Mouse (Mus musculus) frontal cortex, postnatal 14 days (tissue): ENCODE measurements at regions not wholly inside any gene's neighbourhood (a gene's known extent, or its start where the extent isn't known, plus 50 kb on each side); places are given as distances from the start of the nearest gene placed in this dataset.
"Not testable (repeated sequence)": the region's sequence is repeated elsewhere in the genome, so short reads cannot be mapped to it uniquely, and the experiment has no call there.

Experiments used
- DNase-seq, 2 experiments: peaks; one replicate each; pipeline ENCODE4 v3.0.0; 2022; ENCODE audit warnings: low spot score in 2 of 2

DNA sequence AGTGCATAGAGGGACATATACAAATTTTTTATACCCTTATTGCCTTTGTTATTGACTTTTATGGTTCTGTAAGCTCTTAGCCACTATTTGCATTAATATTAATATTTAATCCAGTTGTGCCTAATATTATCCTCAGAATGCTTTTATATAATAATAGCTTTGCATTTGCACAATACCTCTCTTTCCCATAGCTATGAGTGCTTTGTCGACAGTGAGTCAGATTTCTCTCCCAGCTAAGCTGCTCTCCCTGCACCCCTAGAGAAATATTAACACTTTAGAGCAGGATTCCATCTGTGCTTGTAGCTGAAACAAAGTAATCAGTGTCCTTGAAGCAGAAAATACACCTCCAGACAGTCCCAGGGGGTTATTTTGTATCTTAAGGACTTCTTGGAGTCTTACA, 288.6 kb upstream of the Arglu1 start:
- no peak for DNase-seq

DNA sequence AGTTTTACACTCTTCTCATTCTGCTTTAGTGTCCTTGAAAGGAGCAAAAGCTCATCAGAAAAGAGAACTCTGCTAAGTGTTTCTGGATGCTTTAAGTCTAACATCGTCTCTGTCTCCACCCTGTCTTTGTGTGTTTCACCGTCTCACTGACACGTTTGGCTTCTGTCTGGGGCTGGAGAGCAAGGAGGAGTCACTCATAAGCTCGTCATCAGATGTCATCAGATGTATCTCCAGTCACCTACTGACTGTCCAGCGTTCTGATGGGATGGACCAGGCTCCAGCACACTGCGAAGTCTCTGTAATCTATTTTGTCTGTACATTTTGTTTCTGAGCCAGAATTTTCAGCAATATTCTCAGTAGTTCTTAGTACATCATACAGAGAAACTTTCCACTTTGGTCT, 283.4 kb upstream of the Arglu1 start:
- no peak for DNase-seq

DNA sequence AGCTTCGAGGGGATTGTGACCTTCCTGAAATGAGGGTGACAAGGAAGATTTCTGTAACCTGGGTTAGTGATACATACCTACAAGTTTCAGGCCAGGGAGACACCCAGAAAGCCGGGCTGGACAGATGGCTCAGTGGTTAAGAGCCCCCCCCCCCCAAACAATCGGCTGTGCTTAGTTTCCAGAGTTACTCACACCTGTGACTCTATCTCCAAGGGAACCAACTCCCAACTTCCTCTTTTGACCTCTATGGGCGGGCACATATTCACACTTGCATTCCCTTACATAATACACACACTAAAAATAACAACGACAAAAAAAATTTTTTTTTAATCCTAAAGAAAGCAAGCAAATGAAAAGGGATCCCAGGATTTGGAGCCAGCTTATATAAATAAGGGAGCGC, 283.0 kb upstream of the Arglu1 start:
- DNase-seq: no peak

DNA sequence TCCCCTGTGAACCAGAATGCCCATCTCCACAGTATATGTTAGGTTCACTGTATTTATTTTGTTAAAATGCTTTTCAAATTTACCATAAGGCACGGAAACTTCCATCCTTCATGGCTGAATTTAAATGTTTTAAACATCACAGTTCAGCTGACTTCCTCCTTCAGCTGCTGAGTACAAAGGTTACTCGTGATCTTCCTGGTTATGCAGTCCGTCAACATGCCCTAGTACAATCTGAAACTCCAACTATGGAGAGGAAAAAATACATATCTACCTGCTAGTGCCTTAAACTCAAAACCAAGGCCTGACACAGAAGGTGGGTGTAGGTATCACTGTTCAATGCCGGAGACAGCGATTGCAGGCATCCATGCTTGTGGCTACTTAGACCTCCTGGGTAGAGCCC, 280.5 kb upstream of the Arglu1 start:
- DNase-seq: no peak

DNA sequence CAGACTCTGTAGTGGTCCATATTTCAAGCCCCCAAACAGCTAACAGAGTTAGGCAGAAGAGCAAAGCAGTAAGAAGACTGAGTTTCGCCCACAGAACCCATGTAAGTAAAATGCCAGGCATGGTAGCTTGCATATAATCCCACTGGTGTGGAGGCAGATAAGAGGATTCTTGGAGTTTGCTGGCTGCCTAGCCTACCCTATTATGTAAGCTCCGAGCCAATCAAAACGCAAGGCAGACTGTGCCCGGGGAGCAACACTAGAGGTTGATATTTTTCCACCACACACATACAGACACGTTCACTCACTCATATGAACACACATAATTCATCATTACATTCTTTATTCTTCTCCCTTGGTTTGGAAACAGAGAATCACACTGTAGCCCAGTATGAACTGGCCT, 280.0 kb upstream of the Arglu1 start:
- no peak for DNase-seq

DNA sequence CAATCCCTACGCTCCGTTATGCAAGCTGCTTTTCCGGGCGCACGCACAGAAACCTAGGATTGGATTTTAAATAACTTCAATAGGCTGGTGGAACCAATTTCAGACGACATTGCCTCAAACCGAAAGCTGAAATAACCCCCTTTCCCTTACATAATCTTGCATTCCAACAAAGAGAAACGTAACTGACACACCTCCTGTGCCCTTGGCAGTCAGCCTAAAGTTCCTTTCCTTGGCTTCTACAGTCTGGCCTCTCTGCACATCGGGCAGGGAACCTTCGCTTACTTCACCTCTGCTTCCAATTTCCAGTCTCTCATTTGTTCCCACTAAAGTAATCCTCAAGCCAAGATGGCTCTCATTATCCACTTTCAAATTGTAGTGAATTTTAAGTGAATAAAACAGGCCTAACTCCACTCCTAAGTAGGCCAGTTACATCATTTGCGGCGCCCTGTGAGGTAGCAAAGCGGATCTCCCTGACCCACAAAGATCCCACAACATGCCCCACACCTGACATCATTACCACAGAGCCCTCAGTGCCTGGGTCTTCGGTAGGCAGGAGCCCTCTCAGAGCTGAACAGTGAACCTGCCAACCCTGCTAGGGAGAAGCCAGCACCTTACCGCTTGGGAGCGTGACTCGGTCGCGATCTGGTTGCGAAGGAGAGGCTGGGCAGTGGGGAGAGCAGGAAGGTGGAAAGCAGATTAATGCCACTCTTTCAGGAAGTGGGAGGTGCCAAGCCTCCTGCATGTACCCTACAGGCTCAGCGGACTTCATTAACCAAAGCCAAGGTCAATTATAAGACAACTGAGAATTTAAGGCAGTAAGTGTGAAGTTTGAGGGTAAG, 279.0 kb upstream of the Arglu1 start:
- no peak for DNase-seq

DNA sequence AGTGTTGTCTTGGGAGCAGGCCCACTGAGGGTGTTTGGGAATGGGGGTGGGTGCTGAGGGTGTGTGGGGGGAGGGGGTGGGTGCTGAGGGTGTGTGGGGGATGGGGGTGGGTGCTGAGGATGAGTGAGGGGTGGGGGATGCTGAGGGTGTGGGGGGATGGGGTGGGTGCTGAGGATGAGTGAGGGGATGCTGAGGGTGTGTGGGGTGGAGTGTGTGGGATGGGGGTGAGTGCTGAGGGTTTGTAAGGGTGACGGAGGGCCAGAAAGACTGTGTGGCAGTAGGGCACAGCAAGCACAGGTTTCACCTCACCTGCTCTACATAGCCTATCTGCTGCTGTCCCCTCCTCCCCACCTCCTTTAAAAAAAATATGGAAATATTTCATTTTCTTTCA, 276.3 kb upstream of the Arglu1 start:
- DNase-seq: no peak

DNA sequence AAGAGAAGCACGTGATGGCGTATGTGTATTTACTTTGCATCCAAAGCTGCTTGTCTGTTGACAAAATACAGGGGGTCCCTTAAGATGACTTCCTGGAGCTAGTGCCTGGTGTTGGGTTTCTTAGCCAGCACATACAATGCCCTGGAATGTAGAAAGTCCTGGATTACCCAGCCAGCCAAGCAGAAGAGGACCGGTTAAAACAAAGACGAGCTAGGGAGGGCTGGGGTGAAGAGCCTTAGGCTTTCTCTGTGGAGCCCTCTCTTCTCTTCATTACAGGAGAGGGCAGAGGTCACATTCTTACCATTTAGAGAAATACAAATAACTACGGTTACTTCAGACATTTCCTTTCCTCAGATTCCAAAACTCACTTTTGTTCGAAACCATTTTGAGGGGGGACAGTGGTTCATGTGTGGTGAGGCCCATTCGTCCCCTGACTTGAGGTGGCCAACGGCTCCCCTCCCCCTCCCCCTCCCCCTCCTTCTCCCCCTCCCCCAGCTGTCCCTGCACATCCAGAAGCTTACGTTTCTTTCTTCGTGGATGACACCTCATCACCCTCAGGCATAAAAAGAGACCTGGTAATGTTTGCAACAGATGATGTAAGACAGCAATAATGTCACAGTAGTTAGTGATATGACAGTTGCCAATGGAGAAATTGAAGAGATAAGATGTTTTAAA, 275.8 kb upstream of the Arglu1 start:
- no peak for DNase-seq

DNA sequence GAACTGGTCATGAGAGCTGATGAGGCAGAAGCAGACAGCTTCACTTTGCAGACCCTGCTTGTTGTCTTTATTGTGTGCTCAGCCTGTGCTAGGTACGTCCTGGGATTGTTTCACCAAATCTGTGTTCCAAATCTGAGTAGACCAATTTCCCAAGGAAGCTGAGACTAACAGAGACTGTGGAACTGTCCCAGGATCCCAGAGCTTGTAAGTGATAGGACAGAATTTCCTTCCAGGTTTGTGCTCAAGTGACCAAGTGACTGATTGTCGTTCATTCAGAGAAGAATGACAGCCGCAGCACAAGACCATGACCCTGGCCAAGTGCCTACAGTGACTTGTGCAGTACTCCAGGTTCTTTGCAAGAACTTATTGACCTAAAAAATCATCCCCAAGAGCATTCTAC, 269.9 kb upstream of the Arglu1 start:
- no peak for DNase-seq

DNA sequence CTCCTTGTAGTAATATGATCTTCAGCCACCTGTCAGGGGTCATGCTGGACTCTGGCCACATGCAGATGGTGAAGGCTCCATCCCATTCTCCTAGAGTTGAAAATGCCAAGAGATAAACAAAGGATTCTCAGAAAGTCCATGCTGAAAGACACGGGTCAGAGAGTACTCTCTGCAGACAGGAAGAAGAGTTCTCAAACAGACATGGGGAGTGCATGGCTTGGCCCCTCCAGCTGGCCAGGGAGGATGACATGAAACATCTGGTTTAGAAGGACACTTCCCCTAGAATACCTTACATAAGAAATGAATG, 269.4 kb upstream of the Arglu1 start:
- DNase-seq: no peak

DNA sequence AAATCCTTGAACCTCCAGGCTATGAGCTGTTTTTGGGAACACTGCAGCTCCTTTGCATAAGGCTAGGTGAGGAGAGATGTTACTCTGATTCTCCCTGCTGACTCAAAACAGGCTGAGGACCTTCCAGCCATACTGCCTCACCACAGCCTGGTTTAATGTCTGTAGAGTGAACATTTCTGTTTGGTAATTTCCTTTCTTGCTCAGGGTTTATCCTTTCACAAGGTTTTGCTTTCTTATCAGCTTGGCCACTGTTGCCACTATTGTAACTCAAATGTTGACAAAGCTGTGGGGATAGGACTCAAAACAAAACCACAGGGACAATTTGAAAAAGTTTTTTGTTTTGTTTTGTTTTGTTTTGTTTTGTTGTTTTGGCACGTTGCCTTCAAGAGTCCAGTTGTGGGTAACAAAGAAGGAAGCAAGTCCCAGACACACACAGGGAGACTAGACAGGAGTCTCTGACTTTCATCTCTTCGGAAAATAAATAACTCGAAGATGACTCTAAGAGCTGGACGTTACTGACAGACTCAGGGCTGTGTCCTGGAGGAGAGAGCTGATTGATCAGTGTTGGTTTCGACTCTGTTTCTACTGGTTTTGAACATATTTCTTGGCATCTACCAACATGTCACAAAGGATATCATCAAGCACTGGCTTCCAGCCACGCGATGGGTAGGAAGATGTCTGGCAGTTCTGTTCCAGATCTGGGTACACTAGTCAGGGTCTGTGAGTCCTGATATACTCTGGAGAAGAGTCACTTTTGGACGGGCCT, 268.9 kb upstream of the Arglu1 start:
- DNase-seq: no peak

DNA sequence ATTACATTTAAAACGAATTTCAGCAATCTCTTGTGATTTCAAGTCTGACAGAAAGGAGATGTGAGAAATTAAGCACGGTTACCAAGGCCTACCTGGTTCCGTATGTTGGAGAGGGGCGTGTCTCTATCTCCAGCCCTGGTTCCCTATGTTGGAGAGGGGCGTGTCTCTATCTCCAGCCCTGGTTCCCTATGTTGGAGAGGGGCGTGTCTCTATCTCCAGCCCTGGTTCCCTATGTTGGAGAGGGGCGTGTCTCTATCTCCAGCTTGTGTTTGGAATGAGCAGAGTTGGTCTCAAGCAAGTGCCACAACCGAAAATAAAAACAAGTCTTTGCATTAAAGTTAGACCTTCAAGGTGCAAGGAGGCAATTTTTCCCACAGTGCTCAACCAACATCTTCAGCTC, 267.8 kb upstream of the Arglu1 start:
- DNase-seq: not testable (repeated sequence)

DNA sequence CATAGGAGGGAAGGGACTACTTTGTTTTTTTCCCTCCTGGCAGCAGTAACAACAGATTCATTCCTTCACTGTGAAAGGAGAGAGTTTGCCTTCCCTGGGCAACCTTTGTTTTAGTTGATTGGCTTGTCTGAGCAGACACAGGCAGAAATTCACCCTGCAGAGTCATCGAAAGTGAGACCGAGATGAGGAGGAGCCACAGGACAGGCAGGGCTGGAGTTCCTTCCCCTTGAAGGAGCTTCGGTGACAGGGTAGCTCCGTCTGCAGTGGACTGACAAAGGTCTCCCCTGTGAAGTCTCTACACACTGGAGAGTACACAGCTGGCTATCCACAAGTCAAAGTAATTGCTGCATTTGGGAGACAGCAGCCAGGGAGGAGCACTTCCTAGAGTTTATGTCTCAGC, 261.9 kb upstream of the Arglu1 start:
- DNase-seq: no peak

DNA sequence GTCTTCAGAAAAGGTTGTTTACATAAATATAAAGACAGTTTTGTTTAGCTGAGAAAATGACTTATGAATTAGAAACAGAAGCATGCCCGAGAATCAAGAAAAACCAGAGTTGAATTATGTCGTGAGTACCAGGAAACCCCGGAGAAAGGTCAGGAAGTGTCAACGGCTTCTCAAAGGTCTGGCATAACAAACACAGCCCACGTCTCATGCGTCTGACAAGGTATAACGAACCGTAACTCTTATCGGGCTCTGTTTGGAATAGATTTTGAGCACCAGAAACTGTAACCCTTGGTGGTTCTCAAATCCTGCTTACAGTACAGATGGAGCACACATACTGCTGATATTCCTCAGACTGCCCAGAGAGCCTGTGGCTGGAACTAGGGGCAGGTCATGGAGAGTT, 260.9 kb upstream of the Arglu1 start:
- no peak for DNase-seq

DNA sequence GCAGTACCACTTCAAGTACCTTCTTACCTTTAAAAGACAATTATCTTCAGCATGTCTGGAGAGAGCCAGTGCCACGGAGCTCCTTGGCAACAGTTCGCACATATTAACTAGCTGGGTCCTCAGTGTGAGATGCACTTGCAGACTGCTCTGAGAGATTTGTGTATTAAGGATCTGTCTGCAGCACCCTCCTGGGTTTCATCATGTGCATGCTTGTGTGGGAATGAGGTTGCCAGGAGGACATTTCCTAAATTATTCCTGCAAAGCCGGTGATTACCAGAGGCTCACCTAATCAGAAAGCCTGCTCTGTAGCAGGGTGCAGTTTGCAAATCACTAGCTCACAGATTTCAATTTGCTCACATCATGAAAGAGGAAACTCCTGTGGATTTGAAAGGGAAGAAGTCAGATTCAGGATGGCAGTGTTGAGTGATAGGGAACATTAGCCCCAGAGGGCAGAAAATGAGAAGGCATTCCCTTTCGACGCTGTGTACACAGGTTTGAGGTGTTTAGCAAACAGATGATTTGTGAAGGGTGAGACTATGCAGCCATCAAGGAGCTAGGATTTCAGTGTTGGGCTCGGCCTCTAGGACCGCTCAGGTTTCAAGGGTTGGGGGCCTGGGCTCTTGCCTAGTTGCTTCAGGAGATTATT, 257.3 kb upstream of the Arglu1 start:
- no peak for DNase-seq

DNA sequence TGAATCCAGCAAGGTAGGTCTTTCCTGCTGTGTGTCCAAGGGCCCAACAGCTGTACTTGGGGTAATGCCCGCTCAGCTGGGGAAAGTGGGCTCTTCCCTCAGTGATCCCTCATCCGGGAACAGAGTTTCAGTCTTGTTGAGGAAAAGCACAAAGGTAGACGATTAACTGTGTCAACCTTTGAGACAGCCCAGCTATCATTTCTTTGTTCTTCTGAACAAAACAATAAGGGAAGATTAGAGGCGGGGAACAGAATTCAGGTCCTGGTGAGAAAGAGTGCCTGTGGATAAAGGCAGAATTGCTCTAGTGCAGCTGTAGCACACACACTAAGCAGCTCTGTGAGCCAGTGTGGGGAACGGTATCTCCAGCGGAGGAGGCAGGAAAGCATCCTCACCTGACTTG, 252.7 kb upstream of the Arglu1 start:
- no peak for DNase-seq

DNA sequence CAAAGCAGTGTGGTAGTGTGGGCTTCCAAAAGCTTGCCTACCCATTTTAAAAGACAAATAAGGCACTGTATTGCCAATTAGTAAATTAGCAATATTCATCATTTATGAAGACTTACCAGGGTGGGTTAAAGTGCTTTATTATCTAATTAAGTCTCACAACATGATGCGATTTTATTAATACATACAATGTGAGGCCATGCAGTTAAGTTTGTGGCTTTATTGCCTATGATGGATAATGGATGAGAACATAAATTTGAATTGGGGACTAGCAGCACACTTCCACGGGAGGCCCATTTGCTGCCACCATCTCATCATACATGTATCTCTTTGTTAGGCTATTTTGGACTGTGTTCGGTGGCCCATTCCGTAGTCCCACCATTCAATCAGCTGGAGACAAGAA, 250.6 kb upstream of the Arglu1 start:
- no peak for DNase-seq

DNA sequence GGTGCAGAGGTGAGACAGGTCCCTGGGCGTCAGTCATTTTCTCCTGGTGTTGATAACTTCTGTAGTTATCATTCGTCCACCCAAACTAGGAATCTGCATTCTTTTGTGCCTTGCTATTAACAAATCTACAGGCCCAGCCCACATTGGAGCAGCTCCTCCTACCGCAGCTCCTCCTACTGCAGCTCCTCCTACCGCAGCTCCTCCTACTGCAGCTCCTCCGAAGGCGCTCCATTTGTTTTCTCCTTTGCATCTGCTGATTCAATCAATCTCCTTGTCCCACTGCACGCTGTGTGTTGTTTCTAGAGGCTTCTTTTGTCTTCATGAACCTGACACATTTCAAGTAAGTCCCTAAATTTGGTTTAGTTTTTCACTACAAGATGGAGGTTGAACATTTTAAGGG, 248.2 kb upstream of the Arglu1 start:
- no peak for DNase-seq

DNA sequence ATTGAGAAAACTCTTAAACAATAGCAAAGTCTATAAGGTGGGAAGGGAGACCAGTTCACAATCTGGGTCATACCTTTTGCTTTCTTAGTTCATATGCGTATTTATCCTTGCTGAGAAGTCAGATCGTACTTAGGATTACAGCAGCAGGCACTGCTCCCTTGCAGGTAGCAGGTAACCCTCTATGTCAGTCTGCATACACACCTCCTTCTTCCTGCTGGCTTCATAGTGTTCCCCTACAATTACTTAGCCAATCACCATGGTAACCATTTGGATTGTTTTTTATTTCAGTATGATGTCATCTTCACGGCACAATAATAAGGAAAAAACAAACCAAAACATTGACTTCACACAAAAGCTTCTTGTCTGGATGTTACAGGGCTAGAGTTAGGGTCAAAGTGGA, 242.1 kb upstream of the Arglu1 start:
- DNase-seq: no peak

DNA sequence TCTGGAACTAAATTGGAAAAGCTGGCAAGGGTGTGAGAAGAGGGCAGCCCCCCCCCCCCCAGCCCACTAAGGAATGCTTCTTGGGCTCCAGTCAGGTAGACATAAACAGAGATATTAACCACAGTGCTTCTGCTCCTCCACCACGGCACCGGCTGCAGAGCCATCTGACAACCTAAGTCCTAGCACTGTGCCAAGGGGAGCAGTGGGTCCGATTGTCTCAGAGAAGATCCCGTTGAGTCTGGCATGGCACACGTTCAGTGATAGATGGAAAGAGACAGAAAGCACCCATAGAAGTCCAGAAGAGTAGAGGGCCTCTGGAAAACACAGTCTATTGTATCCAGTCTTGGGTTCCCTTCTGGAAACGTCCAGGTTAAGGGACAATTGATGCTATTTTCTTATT, 241.4 kb upstream of the Arglu1 start:
- no peak for DNase-seq

DNA sequence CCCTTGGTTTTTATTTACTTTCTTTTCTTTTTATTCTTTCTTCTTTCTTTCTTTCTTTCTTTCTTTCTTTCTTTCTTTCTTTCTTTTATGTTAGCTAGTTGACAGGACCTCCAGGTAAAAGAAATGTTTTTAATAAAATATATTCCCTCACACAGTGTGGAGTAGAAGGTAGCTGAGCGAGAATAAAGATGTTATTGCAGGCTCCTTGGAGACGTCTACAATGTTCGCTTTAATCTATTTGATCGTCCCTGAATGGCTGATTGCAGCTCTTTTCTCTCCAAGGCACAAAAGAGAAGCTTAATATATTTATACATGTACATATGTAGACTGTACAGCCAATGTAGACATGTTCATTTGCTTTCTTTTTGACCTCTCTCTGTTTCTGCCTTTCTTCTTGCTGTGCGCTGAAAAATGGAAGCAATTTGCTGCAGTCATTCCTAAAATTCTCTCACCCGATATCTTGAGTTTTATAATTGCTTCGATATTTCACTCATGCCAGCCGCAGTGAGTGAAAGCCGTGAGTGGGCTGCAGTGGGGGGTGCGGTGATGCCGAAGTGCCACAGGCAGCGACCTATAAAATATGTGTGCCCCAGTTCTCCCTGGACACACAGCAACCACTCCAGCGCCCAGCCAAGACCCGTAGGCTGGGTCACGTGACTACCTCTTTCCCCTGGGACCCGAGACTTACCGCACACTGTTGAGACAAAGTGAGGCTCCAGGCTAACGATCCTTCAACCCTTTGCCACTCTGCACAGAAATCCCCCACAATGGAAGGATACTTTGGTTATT, 237.9 kb upstream of the Arglu1 start:
- no peak for DNase-seq

DNA sequence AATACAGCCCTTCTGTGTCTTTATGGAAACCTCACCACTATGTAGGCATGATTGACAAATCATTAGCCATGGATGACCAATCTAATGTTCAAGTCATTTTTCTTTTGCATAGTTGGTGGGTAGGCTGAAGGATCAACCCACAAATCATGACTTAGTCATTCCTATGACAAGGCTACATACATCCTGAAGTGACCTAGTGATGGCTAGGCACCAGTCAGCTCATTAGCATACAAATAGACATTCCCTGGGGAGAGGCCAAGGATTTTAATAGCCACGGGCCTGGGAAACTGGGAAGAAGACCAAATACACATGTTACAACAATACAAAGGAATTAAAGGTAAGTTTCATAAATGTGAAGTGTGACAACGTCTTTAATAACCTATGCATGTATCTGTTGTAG, 231.1 kb upstream of the Arglu1 start:
- DNase-seq: no peak
